Mouse (Mus musculus) fibroblast of lung, adult 2 months (primary cell): Measurements from ENCODE around the gene Vmn1r236.

ENCODE experiments used
- DNase-seq: peaks from one replicate; pipeline ENCODE4 v3.0.0-alpha.2; 2011; ENCODE audit warnings: low read depth

The Vmn1r236 gene

GRCm38 (mm10) chr17:21282642-21283041 is at the start of gene Vmn1r236:
Gene Vmn1r236 (plus strand): TSS chr17:21282942.
- no peak for DNase-seq

DNA sequence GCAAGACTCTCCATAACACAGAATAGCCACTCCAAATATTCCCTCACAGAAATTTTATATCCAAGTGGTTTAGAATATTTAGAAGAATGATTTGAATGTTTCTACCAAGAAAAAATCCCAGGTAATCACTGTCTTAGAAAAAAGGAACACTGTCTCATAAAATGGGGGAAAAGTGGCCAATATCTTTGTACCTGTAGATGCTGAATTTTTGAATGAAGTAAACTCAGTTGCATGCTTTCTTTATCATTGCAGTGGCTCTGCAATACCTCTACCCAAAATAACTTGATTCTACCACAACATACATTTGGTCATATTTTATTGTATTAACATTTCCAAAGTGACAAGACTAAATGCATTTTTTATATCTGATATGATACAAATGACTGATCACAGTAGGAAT is 26.6 kb upstream of the Vmn1r236 start, which contains the start of gene Vmn1r235:
TSS of gene Vmn1r235 (plus strand) at position 301 of the 400 bp plus-strand sequence.
- DNase-seq = no peak

- DNase-seq = peak; percentile 10
Observed at GRCm38 (mm10) chr17:21272103-21272502, 10.6 kb upstream of the Vmn1r236 start.

DNA sequence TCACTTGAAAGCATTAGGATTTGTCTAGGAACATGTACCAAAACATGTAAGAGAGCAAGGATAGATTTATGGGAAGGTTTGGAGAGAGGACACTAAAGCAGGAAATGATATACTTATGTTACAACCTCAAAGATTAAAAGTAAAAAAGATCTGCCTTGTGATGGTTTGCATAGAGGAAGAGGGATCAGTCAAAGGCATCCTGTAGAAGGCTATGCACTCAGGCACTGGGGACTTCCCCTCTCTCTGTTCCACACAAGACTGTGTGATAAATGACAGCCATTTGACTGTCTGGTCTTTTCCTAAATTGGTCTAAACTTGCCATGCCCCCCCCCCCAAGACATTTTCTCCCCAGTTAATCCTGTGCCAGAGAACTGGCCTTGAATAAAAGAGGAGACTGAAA is 1.7 kb downstream of the Vmn1r236 start:
- DNase-seq = no peak

DNA sequence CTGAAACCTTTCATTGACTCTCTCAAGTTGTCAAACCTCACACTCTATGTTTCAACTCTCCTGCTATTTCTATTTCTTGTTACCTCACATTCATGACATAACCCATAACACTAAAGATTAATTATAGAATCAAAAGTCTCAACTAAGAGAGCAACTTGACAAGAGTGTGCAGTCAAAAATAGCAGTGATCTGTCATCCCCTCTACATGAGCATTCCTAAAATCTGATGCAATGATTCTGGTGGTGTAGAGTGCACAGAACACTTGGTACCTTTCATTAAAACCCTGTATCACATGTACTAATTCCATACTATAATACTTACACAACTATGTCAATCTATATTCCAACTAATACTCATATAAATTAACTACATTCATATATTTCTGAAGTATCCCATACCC is 7.0 kb downstream of the Vmn1r236 start:
- no peak for DNase-seq

- no peak for DNase-seq
Observed at GRCm38 (mm10) chr17:21311565-21311964, 28.8 kb downstream of the Vmn1r236 start, which contains the start of gene Vmn1r237. Gene Vmn1r237 (plus strand): TSS chr17:21311865.
